Mouse (Mus musculus): Measurements from ENCODE around the gene Sox2.

Gene Sox2

DNA sequence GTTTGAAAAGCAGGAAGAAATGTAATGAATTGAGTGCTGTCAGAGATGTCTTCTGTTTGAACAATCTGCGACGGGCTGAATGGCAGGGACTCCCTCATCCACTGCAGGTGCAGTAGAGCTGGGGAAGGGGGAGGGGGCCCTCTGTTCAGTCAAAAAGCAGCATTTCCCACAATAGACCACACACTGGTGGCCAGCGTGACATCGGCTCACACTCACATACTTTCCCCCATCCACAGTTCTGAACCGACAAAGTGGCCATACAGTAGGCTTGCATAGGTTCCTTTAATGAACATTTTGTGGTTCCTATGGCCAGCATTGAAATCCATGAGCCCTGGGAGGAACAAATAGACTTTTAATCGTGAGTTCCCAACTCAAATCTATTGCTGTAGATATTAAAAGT is 9.7 kb downstream of the Sox2 start:
- DNase-seq (ENCODE audit: low spot score in 2 of 2) = no peak

DNA sequence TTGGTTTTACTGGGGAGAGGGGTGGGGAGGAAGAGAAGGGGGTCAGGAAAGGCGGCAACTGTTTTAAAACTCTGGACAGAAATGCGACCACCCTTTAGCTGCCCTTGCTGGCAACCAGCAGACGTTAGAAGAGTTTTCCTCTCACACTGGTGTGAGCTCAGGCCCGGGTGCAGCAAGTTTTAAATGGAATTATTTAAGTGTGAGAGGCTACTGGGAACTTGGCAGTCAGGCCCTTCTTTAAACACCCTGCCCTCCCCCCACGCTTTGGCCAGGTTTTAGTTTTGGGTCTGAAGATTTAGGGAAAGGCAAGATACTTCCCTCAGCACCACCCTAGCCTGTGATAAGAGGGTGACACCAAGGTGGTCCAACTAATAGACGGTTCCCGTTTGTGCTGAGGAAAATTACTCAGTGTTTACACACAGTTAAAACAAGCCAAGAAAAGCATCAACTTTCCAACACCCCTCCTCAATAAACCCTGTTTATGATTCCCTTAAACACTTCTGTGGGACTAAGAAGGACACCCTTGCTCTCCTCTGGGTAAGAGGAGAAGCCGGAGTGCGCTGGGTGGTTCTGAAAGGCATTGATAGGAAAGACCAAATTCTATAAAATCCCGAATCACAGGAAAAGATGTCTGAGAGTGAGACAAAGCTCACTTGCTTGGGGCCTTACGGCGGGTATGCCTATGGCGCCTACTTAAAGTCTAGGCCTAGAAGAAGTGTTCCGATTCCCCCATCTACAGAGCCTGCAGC is 10.5 kb downstream of the Sox2 start:
- no peak for DNase-seq (ENCODE audit: low spot score in 2 of 2)

DNA sequence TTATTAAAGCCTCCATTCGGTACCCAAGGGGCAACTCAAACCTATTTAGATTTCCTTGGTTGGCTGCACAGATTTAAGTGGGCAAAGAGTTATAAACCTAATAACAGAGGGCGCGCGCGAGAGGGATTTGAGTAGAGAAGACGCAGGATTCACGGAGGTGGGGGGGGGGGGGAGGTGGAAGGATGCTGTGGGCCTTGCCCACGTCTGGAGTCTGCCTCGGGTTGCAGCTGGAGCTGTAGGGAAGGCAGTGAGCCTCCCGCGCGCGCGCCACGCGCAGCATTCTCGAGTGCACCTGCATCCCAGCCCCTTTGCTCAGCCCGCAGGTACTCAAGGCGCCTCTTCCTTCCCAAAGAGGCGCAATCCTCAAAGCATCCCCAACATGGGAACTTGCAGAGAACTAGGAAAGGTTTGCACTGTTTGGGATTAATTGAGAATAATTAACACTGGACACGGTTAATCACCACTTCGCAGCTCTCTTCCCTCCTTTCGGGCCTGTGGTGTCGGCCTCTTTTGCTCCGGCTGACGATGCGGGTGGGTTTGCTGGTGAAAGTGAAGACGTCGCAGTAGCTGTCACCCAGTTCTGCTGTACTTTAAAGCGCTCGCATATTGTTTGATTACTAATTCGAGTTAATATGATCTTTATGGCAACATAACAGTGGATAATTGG is 11.3 kb downstream of the Sox2 start:
- no peak for DNase-seq (ENCODE audit: low spot score in 2 of 2)

DNA sequence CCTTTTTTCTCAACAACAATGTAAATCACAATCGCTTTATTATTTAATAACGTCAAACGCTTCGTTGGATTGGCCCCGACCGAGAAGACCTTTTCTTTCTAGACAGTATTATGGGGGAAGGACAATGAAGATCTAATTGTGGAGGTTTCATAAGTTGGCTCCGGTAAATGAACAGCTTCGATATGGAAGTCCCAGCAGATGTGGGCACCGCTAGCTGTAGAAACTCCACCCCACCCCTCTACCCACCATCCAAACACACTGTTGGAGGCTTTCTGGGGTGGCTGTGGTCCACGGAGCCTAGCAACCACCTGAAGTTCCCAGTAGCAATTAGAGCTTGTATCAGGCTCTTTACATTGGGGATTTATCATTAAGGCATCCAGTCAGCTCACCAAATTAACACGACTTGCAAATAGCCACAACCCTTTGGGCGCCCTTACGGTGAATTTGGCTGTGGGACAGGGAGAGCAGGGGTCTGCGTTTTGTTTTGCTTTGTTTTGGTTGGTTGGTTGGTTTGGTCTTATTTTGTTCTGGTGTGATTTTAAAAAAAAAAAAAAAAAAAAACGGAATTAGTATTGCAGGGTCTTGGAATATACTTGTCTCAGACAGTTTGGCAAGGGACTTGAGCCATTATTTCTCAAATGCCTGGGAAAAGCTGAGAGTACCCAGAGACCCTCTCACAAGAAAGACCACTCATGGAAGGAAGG is 12.0 kb downstream of the Sox2 start:
- no peak for DNase-seq (ENCODE audit: low spot score in 2 of 2)

DNA sequence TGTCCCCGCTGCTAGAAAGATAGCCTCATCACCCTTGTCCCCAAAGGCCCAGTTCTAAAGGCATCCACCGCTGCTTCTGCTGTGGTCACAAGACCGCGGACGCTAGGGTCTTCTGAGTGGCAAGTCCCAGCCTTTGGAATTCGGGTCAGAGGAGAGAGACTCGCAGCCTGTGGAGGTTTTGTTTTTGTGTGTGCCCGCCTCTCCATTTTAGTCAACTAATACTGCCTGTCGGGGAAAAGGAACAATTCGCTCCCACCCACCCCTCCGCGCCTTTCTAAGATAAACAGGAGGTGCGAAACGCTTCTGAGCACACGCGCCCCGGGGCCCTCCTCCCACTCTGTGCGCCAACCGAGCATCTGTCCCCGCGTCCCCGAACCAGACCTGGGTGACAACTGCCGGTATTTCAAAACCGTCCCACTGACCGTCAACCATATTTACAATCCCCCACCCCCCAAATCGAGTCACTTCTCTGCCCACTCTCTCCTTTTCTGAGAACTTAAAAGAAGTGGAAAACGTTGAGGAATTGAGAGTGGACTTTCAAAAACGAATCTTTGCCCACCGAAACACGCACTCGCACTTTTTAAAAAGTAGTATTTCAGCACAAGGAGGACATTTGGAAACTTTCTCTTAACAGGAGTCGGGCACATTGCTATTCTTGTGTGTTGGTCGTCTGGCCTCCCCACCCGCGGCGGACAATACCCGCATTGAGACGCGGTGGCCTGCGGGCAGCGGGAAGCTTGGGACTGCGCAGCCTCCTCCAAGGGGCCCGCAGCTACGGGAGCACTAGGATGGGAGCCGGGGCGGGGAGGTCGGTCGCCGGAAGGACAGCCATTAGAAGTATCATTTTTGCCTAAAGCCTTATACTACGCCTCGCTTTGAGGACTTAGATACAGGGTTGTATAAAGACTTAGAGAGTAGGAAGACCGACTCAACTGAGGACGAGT is 12.8 kb downstream of the Sox2 start:
- DNase-seq (ENCODE audit: low spot score in 2 of 2) = no peak

DNA sequence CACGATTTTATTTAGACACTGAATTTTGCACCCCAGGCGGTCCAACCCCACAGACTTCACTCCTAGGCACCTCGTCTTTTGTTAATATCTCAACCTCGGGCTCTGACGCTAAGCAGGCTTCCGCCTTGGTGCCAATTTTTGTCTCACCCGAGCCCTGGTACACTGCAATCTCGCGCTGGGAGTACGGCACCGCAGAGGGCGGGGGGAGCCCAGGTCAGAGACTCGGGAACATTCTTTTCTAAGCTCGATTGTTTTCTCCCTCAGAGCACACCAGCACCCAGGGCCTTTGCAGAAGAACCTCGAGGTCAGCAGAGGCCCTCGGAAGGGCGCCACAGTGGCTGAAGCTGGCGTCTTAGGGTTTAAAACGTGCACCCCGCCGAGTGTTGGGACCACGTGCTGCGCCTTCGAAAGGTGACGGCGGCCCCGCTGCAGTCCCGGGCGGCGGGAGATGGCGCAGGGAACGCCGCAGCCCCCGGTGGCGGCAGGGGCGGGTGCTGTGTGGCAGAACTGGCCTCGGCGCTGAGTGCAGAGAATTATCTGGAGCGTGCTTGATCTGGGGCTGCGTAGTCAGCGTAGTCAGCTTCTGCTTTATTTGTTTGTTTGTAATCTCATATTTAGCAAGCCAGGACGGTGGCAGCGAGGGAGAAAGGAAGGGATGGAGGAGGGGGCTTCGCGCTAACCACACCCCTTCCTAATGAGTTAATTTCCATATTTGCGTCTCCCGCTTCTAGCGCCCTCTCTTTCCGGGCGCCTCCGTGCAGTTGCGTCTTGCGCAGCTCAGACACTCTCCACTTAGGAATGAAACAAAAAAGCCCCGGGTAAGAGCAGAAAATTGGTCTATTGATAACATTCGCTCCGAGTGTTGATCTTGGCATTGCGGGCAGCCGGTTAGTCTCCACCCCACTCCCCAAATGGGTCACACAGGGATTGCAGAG is 13.8 kb downstream of the Sox2 start:
- no peak for DNase-seq (ENCODE audit: low spot score in 2 of 2)

DNA sequence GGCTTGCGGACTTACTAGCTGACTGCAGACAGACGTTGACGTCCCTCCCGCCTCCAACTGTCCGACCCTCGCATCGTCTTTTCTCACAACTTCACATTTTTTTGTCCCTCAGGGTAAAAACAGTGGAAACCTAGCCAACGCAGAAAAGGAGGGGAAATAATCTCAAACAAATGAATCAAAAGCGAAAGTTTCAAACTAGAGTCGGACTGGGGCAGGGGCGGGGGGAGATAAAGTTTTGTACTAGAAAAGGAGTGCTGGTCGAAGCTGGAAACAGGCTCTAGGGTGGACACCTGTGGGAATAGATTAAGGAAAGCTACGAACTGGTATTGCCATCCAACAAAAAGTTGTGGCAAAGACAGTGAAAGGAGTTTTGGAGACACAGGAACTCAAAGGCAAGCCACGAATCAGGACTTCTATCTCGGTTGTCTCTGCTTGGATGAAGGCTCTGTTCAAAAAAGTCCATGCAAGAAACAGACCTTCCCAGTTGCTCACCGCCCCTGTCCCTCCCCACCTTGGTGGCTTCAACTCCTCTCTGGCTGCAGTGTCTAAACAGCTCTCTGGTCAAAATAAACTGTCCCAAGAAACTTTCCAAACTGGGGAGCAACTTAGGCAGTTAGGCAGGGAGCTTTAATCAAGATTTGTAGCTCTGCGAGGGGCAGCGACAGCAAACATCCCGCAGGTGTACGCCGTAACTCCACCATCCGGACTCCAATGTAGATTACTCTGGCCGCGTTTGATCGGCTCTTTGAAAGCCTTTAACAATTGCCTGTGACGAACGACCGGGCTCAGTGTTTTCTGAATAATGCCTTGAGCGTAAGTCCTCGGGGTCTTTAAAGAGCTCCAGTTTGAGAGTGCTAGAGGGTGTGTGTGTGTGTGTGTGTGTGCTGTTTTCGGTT is 14.7 kb downstream of the Sox2 start:
- no peak for DNase-seq (ENCODE audit: low spot score in 2 of 2)

DNA sequence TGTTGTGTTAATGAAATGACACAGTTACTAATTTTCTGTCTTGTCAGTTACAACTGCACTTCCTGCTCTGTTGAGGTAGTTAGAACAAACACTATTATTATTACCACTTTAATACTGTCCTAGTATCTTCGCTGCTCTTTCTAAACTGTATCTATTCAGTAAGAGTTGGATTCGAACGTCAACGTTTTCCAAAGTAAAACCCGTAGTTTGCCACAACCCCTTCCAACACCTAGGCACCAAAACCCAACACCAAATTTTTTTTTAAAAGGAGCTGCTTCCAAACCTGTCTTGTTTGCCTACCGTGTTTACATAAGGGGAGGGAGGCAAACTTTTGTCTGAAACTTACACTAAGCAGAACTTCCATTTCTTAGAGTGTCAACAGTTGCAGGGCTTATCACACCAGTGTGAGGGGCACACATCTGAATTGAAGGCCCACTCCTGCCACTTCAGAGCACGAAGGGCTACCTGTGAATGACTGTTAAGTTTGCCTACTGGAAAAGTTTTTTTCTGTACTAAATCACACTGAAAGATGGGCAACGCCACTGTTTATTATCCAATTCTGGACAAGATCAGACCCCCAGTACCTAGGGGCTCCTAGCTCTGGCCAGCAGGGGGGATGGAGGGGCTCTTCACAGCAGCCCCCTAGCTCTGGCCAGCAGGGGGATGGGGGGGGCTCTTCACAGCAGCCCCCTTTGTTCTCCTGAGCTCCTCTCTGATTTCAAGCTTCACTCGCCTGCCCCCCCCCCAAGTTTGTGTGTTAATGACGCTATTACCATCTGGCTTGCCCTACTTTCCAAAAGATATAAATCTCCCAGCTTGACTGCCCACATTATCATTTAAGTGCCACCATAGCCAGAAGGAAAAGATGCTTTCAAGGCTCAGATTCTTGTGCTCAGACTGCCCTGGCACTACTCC is 15.8 kb downstream of the Sox2 start:
- no peak for DNase-seq (ENCODE audit: low spot score in 2 of 2)

DNA sequence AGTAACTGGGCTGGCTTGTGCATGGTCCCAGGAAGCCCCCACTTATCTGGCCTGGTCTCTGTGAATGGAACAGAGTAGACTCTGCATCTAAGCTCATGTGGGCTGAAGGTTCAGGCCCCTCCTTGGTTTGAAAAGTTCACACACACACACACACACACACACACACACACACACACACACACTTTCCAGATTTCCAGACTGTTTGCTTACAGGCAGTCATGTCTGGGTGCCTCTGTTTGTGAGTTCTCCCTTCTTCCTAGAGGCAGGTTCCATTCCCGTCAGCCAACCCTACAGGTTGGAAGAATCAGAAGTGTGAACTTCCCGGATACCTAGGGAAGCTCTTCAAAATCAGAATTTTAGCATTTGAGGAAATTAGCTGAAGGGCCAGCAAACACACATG is 17.0 kb downstream of the Sox2 start:
- DNase-seq (ENCODE audit: low spot score in 2 of 2) = no peak

DNA sequence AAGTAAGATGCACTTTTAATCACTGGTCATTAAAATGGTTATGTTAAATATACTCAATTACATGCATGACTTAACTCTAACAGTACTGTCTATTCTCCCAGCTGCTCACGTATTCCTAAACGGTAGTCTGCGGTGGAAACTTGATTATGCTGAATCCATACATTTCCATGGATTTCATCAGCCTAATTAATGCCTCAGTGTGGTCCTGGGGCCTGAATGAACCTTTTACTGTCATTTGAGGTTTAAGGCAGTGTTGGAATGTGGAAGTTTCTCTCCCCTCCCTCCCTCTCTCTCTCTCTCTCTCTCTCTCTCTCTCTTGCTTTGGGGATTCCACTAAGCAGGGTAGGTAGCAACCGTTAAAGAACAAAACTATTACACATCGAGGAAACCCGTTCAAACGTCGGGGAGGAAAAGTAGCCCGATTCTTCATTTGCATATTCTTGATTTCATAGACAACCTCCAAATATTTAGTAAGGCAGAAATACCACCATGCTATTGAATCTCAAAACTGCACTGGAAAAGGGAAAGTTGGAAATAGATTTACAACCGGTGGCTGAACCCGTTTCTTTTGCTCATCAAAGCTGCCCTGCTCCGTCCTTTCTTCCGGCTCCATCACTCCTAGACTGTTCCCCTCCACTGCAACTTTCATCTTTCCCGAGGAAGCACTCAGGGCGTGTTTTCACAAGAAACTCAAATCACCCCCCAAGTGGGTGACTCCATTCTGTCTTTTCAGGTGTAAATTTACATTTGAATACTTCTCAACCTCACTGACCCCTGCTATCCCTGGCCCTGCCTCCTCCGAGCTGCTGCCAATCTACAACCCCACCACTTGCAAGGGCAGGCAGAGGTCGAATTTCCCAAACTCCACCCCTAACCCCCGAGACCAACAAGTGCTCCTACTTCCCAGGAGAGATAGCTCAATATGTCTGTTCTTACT is 17.9 kb downstream of the Sox2 start:
- no peak for DNase-seq (ENCODE audit: low spot score in 2 of 2)

DNA sequence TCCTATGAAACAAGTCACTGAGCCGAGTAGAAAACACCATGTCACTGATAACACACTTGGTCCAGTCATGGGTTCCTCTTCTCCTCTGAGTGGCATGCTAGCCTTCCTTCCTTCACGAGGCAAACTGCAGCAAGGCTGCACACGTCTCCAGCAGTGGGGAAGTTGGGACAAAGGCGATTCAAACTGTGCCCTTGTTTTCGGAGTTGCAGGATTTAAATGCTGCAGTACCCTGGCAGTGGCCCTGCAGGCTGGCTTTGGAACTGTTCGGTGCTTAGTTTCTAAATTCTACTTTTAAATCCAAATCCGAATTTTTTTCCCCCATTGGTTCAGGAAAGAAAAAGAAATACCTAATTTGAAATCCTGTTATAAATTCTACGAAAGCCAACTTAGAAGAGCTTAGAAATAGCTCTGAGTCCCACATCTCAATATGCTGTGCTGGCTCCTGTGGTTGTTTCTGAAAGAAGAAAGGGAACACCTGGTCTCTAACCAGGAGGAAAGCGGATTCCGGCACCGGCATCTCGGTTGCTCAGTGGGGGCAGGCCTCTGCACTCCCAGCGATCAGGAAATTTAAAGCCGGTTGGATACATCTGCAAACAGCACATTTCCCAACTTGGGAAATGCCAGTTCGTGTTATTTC is 20.9 kb downstream of the Sox2 start:
- DNase-seq (ENCODE audit: low spot score in 2 of 2) = no peak

DNA sequence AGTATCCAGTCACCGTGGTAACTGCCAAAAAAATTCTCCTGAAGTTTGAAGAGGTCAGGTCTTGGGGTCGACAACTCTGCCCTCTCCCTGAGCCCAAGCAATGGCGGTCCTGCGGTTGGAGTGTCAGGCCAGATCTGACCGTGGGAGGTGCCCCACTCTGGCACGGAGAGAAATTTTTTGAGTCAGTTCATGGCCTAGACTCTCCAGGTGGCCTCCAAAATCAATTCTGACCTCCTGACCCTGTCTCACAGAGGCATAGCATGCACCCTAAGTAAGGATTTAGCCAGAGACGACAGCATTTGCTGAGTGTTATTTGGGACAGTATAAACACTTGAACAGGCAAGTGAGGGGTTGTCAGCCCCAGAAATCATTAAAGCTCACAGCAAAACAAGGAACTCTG is 28.6 kb downstream of the Sox2 start:
- no peak for DNase-seq (ENCODE audit: low spot score in 2 of 2)

DNA sequence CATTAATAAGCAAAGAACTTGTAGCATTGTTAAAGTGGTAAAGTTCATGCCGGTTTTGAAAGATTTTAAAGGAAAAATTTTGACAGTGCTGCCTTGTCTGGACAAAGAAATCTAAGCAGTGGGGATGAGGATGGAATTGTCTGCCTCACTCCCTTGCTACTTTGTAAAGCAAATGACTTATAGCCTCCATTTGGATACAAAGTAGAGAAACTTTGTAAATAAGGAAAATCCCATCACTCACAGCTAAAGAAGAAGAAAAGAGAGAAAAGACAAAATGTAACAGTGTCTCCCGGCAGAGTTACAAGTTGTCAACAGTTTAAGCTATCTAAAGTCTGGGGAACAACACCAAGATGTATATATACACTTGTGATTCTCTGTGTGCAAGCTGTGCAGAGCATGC is 29.2 kb downstream of the Sox2 start:
- DNase-seq (ENCODE audit: low spot score in 2 of 2) = no peak

DNA sequence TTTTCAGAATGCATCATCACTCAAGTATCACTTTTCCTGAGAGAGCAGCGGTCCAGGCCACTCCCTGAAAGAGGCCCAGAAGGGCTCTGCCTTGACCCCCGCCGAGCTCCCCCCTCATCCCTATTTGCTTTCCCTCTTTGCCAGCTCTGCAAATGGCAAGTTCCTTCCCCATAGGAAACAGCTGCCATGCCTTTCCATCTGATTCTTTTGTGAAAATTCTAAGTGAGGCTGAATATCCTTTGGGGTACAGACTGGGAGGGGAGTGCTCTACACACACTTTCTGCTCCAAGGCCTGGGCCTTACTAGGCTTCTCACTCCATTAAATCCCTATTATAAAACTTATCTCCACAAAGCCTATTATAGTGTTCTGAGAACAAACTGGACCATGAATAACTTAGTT is 29.7 kb downstream of the Sox2 start:
- DNase-seq (ENCODE audit: low spot score in 2 of 2) = no peak

DNA sequence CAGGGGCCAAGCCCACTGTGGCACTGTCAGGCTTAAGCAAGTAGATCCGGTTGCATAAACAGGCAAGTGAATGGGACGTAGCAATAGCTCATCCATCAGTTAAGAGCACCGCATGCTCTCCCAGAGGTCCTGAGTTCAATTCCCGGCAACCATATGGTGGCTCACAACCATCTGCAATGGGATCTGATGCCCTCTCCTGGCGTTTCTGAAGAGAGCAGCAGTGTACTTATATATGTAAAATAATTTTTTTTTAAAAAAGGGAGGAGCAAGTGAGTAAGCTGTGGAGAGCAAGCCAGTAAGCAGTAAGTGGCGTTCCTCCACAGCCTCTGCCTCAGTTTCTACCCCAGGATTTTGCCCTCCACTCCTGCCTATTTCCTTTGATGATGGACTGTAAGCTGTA is 37.9 kb downstream of the Sox2 start:
- DNase-seq (ENCODE audit: low spot score in 2 of 2) = no peak

DNA sequence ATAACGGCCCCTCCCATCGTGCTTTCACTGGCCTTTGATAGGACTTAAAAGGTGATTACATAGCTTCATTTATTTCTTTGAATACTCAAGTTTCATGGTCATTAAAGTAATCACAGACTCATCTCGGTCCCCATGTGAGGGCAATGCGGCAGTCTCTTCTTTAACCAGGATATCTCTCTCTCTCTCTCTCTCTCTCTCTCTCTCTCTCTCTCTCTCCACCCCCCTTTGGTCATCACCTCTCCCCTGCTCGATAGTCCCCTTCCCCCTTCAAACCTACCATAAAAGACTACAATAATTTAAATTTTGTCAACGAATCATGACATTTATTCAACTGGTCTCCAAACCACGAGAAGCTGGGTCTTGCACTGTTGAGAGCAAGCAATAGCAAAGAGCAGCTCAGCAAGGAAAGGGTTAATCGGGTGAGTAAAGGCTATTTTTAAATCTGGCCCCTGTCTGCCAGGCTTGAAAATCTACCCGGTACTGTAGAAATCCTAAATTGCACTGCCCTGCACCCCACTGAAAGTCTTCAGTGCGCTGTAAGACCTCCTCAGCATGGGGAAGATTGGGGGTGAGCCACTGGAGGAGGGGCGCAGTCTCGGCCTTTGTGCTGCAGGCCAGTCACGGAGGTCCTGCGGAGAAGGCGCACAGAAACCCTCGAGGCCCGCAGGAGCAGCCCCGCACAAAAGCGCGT is 41.6 kb downstream of the Sox2 start:
- no peak for DNase-seq (ENCODE audit: low spot score in 2 of 2)

DNA sequence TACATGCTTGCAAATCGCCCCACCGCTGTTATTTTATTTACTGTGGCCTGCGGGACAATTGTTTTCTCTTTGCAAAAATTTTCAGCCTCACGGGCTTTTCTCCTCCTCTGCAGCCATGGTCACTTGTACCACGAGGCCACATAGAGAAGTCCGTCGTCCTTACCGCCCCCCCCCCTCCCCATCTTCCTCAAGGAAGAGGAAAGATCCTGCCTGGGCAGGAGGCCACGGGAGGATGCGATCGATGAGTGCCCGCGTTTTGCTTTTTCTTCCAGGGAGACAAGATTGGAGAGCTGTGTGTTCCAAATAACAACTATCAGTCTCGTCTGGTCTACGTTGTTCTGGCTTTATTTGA is 42.2 kb downstream of the Sox2 start:
- DNase-seq (ENCODE audit: low spot score in 2 of 2) = no peak

All from frontal cortex, postnatal 25 days (tissue).